Mouse (Mus musculus) heart, embryonic 11.5 days (tissue): ENCODE results near the gene Gng7. TPM values are rescaled to one million over a fixed set of nuclear protein-coding genes. Genes with fewer than 3 reads are reported as not detected.

Experiments
- ATAC-seq: fragments of 200-750 bp; cut with Nextera tagmentation; replicated peaks from 2 replicates; pipeline ENCODE4 v1.8.0; 2017; ENCODE audit warnings: moderate library complexity; ENCODE audit not compliant: insufficient number of reproducible peaks, low FRiP score, low TSS enrichment
- H3K27ac ChIP-seq: fragments of 300-500 bp; sonication (generic); 2 replicates; pipeline ENCODE4 v1.5.1; 2014; ENCODE audit warnings: mild to moderate bottlenecking, low read depth, low read length
- H3K27me3 ChIP-seq: fragments of 300-500 bp; sonication (generic); 2 replicates; pipeline ENCODE4 v1.6.1; 2014; ENCODE audit warnings: mild to moderate bottlenecking, low read length, mixed read lengths; ENCODE audit not compliant: control insufficient read depth, insufficient read depth
- H3K36me3 ChIP-seq: fragments of 300-500 bp; sonication (generic); 2 replicates; pipeline ENCODE4 v1.6.1; 2014; ENCODE audit warnings: mild to moderate bottlenecking, low read length, moderate library complexity, mixed read lengths; ENCODE audit not compliant: control insufficient read depth, insufficient read depth
- H3K4me1 ChIP-seq: fragments of 300-500 bp; sonication (generic); 2 replicates; pipeline ENCODE4 v1.6.1; 2014; ENCODE audit warnings: low read length; ENCODE audit not compliant: control insufficient read depth, insufficient read depth
- H3K4me2 ChIP-seq: fragments of 300-500 bp; sonication (generic); 2 replicates; pipeline ENCODE4 v1.6.1; 2014; ENCODE audit warnings: mild to moderate bottlenecking, moderate library complexity
- H3K4me3 ChIP-seq: fragments of 300-500 bp; sonication (generic); 2 replicates; pipeline ENCODE4 v1.5.1; 2014; ENCODE audit warnings: low read depth, low read length
- H3K9ac ChIP-seq: fragments of 300-500 bp; sonication (generic); 2 replicates; pipeline ENCODE4 v1.6.1; 2014; ENCODE audit warnings: mild to moderate bottlenecking, low read depth, low read length, moderate library complexity
- H3K9me3 ChIP-seq: fragments of 300-500 bp; sonication (generic); replicated peaks from 2 replicates; pipeline ENCODE4 v1.6.1; 2016; ENCODE audit warnings: low read length; ENCODE audit not compliant: control insufficient read depth
- WGBS: fragments of 180-500 bp; shearing (Covaris S2); extraction: QIAGEN DNeasy Blood & Tissue Kit; methylation state at CpG from one replicate; pipeline ENCODE4 v1.1.7; 2014; ENCODE audit not compliant: insufficient replicate concordance; 5-methylcytosine and 5-hydroxymethylcytosine counted together
- polyA plus RNA-seq: library from polyadenylated mRNA; unstranded; fragments of >200 nt; fragmentation: Nextera tagmentation; extraction: Ambion mirVana; gene quantifications from 2 replicates; pipeline ENCODE4 v1.2.1, GENCODE M21; 2014

The Gng7 gene
- polyA plus RNA-seq, 1 experiment from 2014 or later: 1.4 TPM

DNA sequence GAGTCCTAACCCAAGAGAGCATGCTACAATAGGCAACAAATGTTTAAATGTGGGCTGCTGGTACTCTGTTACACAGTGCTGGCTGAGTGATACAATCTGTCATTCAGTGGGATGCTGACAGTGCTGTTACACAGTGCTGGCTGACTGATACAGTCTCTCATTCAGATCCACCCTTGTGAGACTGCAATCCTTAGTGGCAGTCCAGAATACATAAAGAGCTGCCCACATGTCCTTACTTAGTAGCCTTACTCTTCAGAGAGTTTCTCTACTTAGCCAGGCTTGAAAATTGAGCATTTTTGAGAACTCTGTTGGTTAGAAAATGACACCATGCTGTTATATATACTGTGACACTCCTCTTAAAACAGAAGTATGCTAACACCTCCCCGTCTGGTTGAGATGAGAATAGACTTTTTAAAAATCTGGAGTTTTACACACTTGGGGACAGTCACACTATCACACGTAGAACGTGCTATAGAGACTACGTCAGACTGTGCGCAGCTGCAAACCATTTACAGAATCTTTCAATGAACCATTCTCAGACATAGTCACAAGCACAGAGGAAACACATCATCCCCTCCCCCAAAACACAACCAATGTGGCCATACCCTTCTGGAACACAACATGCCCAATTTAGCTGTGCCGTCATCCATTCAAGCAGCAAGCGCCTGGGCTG, 8.6 kb downstream of the Gng7 start:
- H3K27ac ChIP-seq: no peak overlapping the region
- no peak overlapping the region for H3K4me3 ChIP-seq
- peaks cover under 1% of the 10 kb centered on the region; the same call in 1 of the 2 replicates for H3K4me1 ChIP-seq
- WGBS: 83% methylated on average over 7 of the region's 7 CpGs
- H3K4me2 ChIP-seq: no peak overlapping the region
- ATAC-seq: no peak
- H3K9me3 ChIP-seq: no peaks in the 10 kb centered on the region
- peaks cover 4% of the 10 kb centered on the region; the same call in 1 of the 2 replicates for H3K27me3 ChIP-seq
- no peaks in the 10 kb centered on the region for H3K36me3 ChIP-seq
- H3K9ac ChIP-seq: no peak overlapping the region

- H3K4me2 ChIP-seq: no peak overlapping the region
- WGBS: 59% methylated on average over 10 of the region's 10 CpGs
- no peaks in the 10 kb centered on the region for H3K9me3 ChIP-seq
- H3K27ac ChIP-seq: no peak overlapping the region
- ATAC-seq: no peak
- H3K4me3 ChIP-seq: no peak overlapping the region
- H3K27me3 ChIP-seq: peaks cover 20% of the 10 kb centered on the region
- H3K4me1 ChIP-seq: peaks cover 4% of the 10 kb centered on the region; the same call in 1 of the 2 replicates
- H3K9ac ChIP-seq: 0 out of 2 replicates have a peak overlapping the region, but pooled peaks have one; percentile 4
- no peaks in the 10 kb centered on the region for H3K36me3 ChIP-seq
Measured at GRCm38 (mm10) chr10:81001161-81001560, 13.6 kb downstream of the Gng7 start.

DNA sequence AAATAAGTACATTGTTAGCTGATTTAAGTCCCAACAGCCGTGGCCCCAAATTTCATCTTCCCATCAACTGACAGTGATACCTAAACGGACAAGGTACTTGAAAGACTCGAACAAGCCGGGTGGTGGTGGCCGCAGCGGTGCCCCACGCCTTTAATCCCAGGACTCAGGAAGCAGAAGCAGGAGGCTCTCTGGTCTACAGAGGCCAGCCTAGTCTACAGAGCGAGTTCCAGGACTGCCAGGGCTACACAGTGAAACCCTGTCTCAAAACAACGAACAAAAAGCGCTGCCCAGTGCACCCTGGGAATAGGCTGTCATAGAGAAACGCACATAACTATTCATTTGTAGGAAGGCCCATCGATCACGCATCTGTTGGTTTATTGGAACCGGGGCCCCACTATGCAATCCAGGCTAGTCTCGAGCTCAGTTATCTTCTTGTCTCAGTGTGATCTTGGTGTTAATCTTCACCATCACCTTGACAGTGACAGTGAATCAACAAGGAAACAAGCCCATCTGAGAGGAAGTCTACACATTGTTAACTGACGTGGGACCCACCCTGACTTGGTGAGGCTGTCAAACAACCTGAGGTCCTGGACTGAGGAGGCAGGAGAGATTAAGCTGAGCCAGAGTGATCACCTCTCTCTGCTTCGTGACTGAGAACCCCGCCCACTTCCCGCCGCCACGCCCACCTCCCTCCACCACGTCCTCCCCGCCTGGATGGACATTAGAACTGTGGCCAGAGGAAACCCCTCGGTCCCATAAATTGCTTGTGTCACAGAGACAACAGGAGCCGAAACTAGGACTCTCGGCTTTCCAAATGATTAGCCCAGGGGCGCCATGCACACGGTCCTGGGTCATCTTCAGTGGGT, 14.3 kb downstream of the Gng7 start:
- WGBS: 44% methylated on average over 28 of the region's 28 CpGs
- H3K27me3 ChIP-seq: peaks cover 20% of the 10 kb centered on the region
- no peaks in the 10 kb centered on the region for H3K36me3 ChIP-seq
- no peaks in the 10 kb centered on the region for H3K9me3 ChIP-seq
- 0 out of 2 replicates have a peak overlapping the region, but pooled peaks have one; percentile 4 for H3K9ac ChIP-seq
- peaks cover 4% of the 10 kb centered on the region; the same call in 1 of the 2 replicates for H3K4me1 ChIP-seq
- no peak overlapping the region for H3K27ac ChIP-seq
- H3K4me2 ChIP-seq: no peak overlapping the region
- ATAC-seq: no peak
- no peak overlapping the region for H3K4me3 ChIP-seq

- Histone ChIP-seq H3K9ac (no peak overlapping the region), H3K4me3 (no peak overlapping the region)
Measured at GRCm38 (mm10) chr10:80999362-81000196, 15.2 kb downstream of the Gng7 start.

DNA sequence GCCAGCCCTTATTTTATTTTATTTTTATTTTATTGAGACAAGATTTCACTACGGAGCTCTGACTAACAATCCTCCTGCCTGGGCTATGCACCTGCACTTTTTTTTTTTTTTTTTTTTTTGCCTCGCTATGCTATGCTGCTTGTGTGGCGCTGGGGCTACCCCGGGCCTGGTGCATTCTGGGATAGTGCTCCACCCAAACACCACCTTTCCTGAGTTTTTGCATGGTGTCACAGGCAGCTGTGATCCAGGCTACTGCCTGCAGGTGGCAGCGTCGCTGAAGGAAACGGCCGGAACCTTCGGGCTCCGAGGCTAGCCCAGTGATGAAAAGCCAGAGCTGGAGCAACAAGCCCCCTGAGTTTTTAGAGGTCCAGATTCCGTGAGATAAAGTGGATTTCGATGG, 16.0 kb downstream of the Gng7 start:
- Histone ChIP-seq H3K27ac (no peak overlapping the region), H3K9ac (no peak overlapping the region), H3K9me3 (no peaks in the 10 kb centered on the region), H3K27me3 (peaks cover 20% of the 10 kb centered on the region), H3K36me3 (no peaks in the 10 kb centered on the region), H3K4me2 (no peak overlapping the region), H3K4me1 (peaks cover 7% of the 10 kb centered on the region; the same call in 1 of the 2 replicates), H3K4me3 (no peak overlapping the region)
- no peak for ATAC-seq
- WGBS: 13% methylated on average over 12 of the region's 12 CpGs

More at GRCm38 (mm10) chr10:80999362-81000196, 15.2 kb downstream of the Gng7 start:
- WGBS: 30% methylated on average over 37 of the region's 37 CpGs
- no peaks in the 10 kb centered on the region for H3K36me3 ChIP-seq
- no peak overlapping the region for H3K4me2 ChIP-seq
- 0 out of 2 replicates have a peak, but pooled peaks have one; percentile 16 for ATAC-seq
- H3K27me3 ChIP-seq: peaks cover 20% of the 10 kb centered on the region
- H3K27ac ChIP-seq: no peak overlapping the region
- H3K9me3 ChIP-seq: no peaks in the 10 kb centered on the region
- H3K4me1 ChIP-seq: peaks cover 7% of the 10 kb centered on the region; the same call in 1 of the 2 replicates

DNA sequence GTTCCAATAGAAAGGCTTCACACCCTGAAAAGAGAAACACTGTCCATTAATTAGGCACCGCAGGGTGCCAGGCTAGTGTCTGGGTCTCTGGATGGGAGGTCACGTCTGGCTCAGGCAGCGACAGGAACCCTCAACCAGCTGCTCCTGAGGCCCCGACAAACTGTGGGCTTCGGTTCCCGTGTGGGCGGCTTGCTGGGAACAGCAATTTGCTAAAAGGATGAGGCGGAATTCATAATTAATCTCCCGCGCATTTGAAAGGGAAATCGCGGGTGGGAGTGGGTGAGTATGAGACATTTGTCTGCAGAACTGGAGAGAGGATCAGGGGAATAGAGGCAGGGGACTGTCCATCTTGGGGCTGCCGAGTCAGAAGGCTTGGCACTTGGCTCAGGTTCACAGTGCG, 16.7 kb downstream of the Gng7 start:
- Histone ChIP-seq H3K27me3 (peaks cover 25% of the 10 kb centered on the region), H3K9ac (no peak overlapping the region), H3K9me3 (no peaks in the 10 kb centered on the region), H3K27ac (no peak overlapping the region), H3K4me2 (no peak overlapping the region), H3K4me3 (no peak overlapping the region), H3K36me3 (no peaks in the 10 kb centered on the region), H3K4me1 (peaks cover 7% of the 10 kb centered on the region; the same call in 1 of the 2 replicates)
- 39% methylated on average over 14 of the region's 14 CpGs for WGBS
- ATAC-seq: no peak

DNA sequence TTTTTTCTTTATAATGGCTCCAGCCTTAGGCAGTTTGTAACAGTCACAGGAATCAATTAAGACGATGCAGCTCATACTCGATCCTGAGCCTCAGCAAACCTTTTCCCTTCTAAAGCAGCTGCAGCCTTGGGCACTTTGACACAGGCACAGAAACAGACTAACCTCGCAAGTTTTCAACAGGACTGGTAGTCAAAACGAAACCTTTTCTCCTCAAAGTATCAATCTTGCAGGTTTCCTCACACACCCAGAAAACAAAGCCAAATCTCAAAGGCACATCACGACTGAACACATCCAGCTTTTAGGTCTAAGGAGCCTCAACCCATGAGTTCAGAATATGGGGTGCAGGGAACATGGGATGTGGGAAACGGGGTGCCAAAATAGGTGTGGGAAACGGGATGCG, 17.4 kb downstream of the Gng7 start:
- WGBS: 73% methylated on average over 8 of the region's 8 CpGs
- Histone ChIP-seq H3K9ac (no peak overlapping the region), H3K9me3 (no peaks in the 10 kb centered on the region), H3K27me3 (peaks cover 28% of the 10 kb centered on the region), H3K36me3 (no peaks in the 10 kb centered on the region), H3K4me3 (no peak overlapping the region), H3K4me2 (no peak overlapping the region), H3K27ac (no peak overlapping the region), H3K4me1 (peaks cover 7% of the 10 kb centered on the region; the same call in 1 of the 2 replicates)
- ATAC-seq: no peak

DNA sequence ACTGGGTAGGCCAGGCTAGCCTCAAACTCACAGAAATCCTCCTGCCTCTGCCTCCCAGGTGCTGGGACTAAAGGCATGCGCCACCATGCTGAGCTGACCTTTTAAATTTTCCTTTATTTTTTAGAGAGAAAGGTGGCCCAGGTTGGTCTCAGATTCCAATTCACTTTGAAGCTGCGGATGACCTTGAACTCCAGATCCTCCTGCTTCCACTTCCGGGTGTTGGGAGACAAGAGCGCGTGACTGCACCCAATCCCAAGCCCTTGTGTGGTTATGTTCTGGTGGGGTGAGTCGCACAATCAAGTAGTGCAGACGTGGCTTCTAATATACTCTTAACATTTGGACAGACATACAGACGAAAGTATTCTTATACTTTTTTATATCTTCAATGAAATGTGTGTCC, 18.2 kb downstream of the Gng7 start:
- WGBS: 92% methylated on average over 8 of the region's 8 CpGs
- Histone ChIP-seq H3K4me2 (no peak overlapping the region), H3K9me3 (no peaks in the 10 kb centered on the region), H3K27me3 (peaks cover 28% of the 10 kb centered on the region), H3K36me3 (no peaks in the 10 kb centered on the region), H3K4me3 (no peak overlapping the region), H3K27ac (no peak overlapping the region), H3K9ac (no peak overlapping the region), H3K4me1 (peaks cover 7% of the 10 kb centered on the region; the same call in 1 of the 2 replicates)
- no peak for ATAC-seq
